Mouse (Mus musculus): ENCODE measurements around the gene Ddx3y.

Ddx3y gene

DNA sequence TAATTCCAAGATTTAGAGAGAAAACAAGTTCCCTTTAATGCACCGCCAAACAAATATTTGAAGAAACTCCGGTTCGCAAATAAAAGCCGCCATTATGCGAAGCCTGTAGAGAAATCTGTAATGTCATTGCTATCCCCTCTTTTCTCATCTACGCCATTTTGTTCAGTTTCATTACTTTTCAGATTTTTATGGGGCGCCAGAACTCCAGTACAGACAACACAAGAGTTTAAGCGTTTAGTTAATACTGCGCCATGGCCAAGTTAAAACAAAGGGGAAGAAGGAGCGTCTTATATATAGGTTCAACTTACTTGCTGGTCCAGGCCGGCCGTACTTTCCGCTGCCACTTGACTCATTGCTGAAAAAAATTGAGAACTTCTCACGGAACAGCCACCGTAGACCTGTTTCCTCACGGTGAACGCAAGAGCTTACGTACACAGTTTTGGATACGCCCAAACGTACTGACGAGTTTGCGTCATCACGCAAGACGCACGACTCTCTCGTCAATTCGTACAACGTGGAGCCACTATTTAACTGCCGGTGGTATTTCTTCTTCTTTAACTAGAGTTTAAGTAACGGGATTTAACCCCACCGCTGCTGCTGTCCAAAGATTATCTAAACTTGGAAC lies at the start of gene Ddx3y:
Gene Ddx3y (minus strand): TSS at position 459 of the 625 bp plus-strand sequence.
- DNase-seq, result no peak

DNA sequence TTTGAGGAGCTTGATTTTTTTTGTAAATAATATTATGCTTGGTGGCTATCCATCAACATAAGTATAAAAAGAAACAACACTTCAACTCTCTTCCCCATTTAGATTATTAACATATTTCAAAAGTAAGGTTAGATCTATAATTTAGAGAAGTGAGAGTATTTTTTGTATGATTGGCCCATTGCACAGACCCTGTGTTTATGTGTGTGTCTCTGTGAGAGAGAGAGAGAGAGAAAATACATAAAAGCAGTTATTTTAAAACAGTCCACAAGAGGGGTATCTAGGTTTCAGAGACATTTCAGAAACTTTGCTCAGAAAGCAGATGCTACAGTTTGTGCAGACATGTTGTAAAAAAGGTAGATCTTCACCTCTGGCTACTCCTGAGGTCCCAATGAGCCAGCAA lies 7.3 kb upstream of the Ddx3y start:
- no peak for DNase-seq

DNA sequence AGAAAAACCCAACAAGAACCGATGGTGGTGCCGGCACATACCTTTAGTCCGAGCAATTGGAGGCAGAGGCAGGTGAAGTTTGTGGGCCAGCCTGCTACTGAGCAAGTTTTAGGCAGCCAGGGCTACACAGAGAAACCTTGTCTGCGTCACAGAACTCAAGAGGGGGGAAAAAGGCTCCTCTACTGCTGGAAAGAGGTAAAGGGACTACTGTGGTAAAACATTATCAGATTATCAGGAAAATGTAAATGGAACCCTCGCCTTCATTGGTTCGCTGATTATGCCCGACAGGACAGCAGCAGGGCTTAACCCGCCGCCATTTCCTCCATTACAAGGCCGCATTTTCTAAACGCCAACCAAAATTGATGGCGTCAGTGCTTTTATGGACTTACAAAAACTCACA lies 694 bp downstream of the Ddx3y start:
- no peak for DNase-seq

DNA sequence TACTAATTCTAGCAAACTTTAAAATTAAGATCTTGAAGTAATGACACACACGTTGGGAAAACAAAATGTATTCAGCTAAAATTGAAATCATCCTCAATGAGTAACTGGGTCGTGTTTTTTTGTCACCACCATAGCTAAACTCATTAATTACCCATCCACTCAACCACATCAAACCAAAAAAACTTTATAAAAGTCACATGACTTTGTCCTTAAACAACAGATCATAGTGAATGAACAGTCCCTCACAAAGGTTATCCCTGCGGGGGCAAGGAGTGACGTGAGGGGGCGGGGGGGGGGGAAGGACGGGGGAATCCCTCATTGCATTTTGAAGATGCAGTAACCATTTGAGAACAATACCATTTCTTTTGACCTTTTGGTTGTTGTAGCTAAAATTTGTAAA lies 40.3 kb downstream of the Ddx3y start:
- no peak for DNase-seq

DNA sequence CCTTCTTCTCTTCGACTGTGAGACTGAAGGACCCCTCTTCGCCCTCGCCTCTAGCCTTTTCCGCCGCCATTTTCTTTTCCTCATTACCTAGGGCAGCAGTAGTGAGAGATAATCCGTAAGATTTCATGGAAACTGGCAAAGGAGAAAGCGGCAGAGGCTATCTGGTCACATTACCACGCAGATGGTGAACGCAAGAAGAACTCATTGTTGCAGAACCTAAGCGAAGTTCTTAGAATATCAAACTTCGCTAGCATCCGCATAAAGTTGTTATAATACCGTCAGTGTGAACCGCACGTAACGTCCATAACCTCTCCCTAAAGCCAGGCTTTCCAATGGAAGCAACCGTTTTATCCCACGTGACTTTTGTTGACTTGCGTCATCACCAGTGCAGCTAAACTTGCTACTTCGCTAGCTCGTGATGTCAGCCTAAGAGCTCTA lies 41.0 kb downstream of the Ddx3y start, which contains the start of gene Uty:
Gene Uty (minus strand): TSS at position 334 of the 438 bp plus-strand sequence.
- DNase-seq, result no peak

DNA sequence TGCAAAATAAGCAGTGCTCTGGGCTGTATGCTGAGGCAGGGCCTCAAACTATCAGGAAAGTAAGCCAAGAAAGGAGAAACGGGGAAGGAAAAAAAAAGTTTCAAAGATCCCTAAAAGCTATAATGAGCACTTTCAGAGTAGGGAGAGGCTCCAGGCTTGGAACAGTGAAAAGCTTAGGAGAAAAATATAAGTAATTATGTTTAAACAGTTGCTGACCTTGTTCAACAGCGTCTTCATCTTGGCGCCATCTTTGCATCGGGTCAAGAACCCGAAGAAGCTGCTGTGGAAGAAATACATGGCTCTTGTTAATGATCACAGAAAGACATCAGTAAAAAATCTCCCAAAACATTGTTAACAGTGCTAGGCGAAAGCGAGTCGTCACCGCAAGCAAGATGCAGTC lies 41.5 kb downstream of the Ddx3y start:
- DNase-seq, result no peak

DNA sequence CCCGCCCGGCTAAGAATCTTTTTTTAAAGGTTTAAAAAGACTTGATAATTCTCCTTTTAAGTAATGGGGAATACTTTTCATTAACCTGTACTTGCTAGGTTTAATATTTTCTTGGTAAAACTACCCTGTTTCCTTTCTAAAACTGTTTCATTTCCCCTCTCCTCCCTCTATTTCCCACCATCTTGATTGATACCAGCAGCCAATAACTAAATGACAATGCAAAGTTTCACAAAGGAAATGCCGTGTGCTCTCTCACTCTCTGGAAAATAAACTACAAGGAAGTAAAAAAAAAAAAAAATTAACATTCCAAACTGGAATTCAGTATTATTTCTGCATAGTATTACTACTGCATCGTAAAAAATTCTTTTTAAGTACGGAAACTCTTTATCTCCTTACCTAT lies 42.0 kb downstream of the Ddx3y start:
- DNase-seq, result no peak

DNA sequence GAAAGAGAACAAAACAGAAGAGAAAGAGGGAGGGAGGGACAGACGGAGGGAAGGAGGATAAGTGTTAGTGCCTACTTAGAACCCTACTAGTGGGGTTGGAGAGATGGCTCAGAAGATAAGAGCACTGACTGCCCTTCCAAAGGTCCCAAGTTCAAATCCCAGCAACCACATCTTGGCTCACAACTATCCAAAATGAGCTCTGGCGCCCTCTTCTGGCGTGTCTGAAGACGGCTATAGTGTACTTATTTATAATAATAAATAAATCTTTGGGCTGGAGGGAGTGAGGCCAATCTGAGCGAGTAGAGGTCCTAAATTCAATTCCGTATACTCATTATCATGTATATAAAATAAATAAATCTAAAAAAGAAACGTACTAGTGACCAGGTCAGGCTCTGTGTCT lies 66.4 kb downstream of the Ddx3y start:
- no peak for DNase-seq

All from kidney, adult 11 months (tissue).